Mouse (Mus musculus) liver, embryonic 14.5 days (tissue): ENCODE results near the gene Zfp142. TPM values are rescaled to one million over a fixed set of nuclear protein-coding genes. Genes with fewer than 3 reads are reported as not detected.

Experiments used
- ATAC-seq: fragments of 200-750 bp; cut with Nextera tagmentation; 2 replicates; pipeline ENCODE4 v1.8.0; 2017; ENCODE audit warnings: moderate number of reproducible peaks, mild to moderate bottlenecking, moderate library complexity; ENCODE audit not compliant: insufficient read depth
- DNase-seq, 3 experiments: peaks; one replicate each; pipeline ENCODE4 v3.0.0-alpha.2; 2012 to 2013; ENCODE audit warnings: low read depth in 3 of 3, low spot score in 3 of 3
- H3K27ac ChIP-seq: fragments of 300-500 bp; sonication (generic); 2 replicates; pipeline ENCODE4 v1.5.1; 2014; ENCODE audit warnings: moderate library complexity, mild to moderate bottlenecking, control low read depth, inconsistent platforms
- H3K27me3 ChIP-seq: fragments of 300-500 bp; sonication (generic); 2 replicates; pipeline ENCODE4 v1.6.1; 2014; ENCODE audit warnings: mild to moderate bottlenecking, low read length, moderate library complexity; ENCODE audit not compliant: control insufficient read depth, insufficient read depth
- H3K36me3 ChIP-seq: fragments of 300-500 bp; sonication (generic); replicated peaks from 2 replicates; pipeline ENCODE4 v1.6.1; 2014; ENCODE audit warnings: low read depth; ENCODE audit not compliant: control insufficient read depth, insufficient read depth
- H3K4me1 ChIP-seq, 2 experiments: fragments of 200-500 bp in 1 of 2; fragments of 300-500 bp in 1 of 2; sonication (generic) in 1 of 2; replicated peaks; 2 replicates each; pipeline ENCODE4 v1.6.1; 2012 to 2014; ENCODE audit warnings: antibody characterized with exemption in 1 of 2, inconsistent platforms in 1 of 2, low read length in 1 of 2; ENCODE audit not compliant: control insufficient read depth in 2 of 2, insufficient read depth in 2 of 2
- H3K4me2 ChIP-seq: fragments of 300-500 bp; sonication (generic); 2 replicates; pipeline ENCODE4 v1.6.1; 2014; ENCODE audit warnings: low read depth, mild to moderate bottlenecking, control low read depth, moderate library complexity
- H3K4me3 ChIP-seq, 2 experiments: fragments of 200-500 bp in 1 of 2; fragments of 300-500 bp in 1 of 2; sonication (generic) in 1 of 2; 2 replicates each; pipeline ENCODE4 v1.5.1; 2012 to 2014; ENCODE audit warnings: low read depth in 2 of 2, low read length in 2 of 2, mild to moderate bottlenecking in 2 of 2, control low read depth in 1 of 2, inconsistent platforms in 1 of 2, moderate library complexity in 1 of 2; ENCODE audit not compliant: insufficient read depth in 1 of 2
- H3K9ac ChIP-seq: fragments of 300-500 bp; sonication (generic); replicated peaks from 2 replicates; pipeline ENCODE4 v1.6.1; 2014; ENCODE audit warnings: mild to moderate bottlenecking, control low read depth, moderate library complexity
- H3K9me3 ChIP-seq: fragments of 300-500 bp; sonication (generic); 2 replicates; pipeline ENCODE4 v1.6.1; 2016; ENCODE audit warnings: low read length, mixed read lengths; ENCODE audit not compliant: control insufficient read depth
- CTCF ChIP-seq: IDR thresholded peaks from 2 replicates; pipeline ENCODE4 v1.5.1; 2016; ENCODE audit warnings: antibody characterized with exemption, low read depth, control low read depth
- EP300 ChIP-seq: IDR thresholded peaks from 2 replicates; pipeline ENCODE4 v1.6.1; 2016; ENCODE audit warnings: antibody characterized with exemption, low read depth
- whole genome bisulfite sequencing: fragments of 180-500 bp; shearing (Covaris S2); extraction: QIAGEN DNeasy Blood & Tissue Kit; methylation state at CpG from one replicate; pipeline ENCODE4 v1.1.7; 2014; ENCODE audit not compliant: insufficient replicate concordance; 5-methylcytosine and 5-hydroxymethylcytosine counted together
- polyA plus RNA-seq, 2 experiments: library from polyadenylated mRNA; depleted of rRNA in 1 of 2; stranded (reverse) in 1 of 2; unstranded in 1 of 2; fragments of >200 nt; fragmentation: Nextera tagmentation in 1 of 2; extraction: Ambion mirVana in 1 of 2; gene quantifications; 2 replicates each; pipeline versions ENCODE4 v1.2.1 to v1.2.3; 2012 to 2014

Gene Zfp142
- polyA plus RNA-seq, 2 experiments: 0.94 to 3.0 TPM

GRCm38 (mm10) chr1:74544184-74544583, 43.9 kb downstream of the Zfp142 start, which contains the start of gene Usp37:
Gene Usp37, minus strand, starts transcription at chr1:74544284.
- no peaks in the 10 kb centered on the region for H3K27me3 ChIP-seq
- no peak within 1 kb of the TSS for H3K27ac ChIP-seq
- no peaks in the 10 kb centered on the region for H3K36me3 ChIP-seq
- H3K4me2 ChIP-seq: no peak within 1 kb of the TSS
- H3K9ac ChIP-seq: no peak within 1 kb of the TSS
- no peaks in the 10 kb centered on the region for H3K4me1 ChIP-seq
- DNase-seq (no peak), ATAC-seq (no peak)
- no peaks in the 10 kb centered on the region for H3K9me3 ChIP-seq
- TF ChIP-seq EP300 (no peak), CTCF (no peak)
- 57% methylated on average over 4 of the region's 4 CpGs for WGBS
- no peak within 1 kb of the TSS for H3K4me3 ChIP-seq

DNA sequence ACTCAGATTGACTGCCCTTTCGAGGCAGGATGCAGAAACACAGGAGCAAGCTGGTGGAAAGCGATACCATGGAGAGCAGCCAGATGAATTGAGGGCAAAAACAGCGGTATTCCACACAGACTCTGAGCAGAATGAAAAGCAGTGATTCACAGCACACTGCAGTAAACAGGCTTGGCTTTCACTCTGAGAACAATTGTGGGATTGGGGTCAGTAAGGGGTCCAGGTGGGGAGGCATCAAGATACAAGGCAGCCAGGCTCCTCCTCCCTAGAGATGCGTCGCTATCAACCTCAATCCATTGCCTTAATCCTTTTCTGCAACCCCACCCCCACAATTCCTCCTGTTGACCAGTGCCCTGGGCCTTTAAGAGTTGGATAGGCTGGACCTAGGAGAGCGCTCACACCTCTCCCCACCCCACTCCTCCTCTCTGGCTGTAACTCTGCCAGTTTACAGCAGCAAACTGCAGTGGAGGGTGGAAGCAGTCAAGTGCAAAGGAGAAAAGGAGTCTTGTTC, 45.5 kb downstream of the Zfp142 start, which contains the start of gene Plcd4:
Plcd4 (plus strand) TSS at position 438 of the 511 bp plus-strand sequence.
- no peak for DNase-seq
- 10% methylated on average over 6 of the region's 6 CpGs for WGBS
- TF ChIP-seq EP300 (no peak), CTCF (no peak)

GRCm38 (mm10) chr1:74538650-74539049, 49.4 kb downstream of the Zfp142 start:
- H3K36me3 ChIP-seq: no peaks in the 10 kb centered on the region
- no peak for ATAC-seq
- DNase-seq: no peak
- H3K27ac ChIP-seq: no peak overlapping the region
- H3K4me1 ChIP-seq: no peaks in the 10 kb centered on the region
- no peaks in the 10 kb centered on the region for H3K9me3 ChIP-seq
- H3K4me3 ChIP-seq: no peak overlapping the region
- no peak for TF ChIP-seq EP300
- no peak for TF ChIP-seq CTCF
- H3K27me3 ChIP-seq: no peaks in the 10 kb centered on the region
- H3K4me2 ChIP-seq: no peak overlapping the region
- H3K9ac ChIP-seq: no peak overlapping the region

More for the DNA sequence above, 45.5 kb downstream of the Zfp142 start, which contains the start of gene Plcd4:
- no peaks in the 10 kb centered on the region for H3K36me3 ChIP-seq
- H3K9me3 ChIP-seq: no peaks in the 10 kb centered on the region
- no peak within 1 kb of the TSS for H3K9ac ChIP-seq
- no peak within 1 kb of the TSS for H3K27ac ChIP-seq
- H3K4me2 ChIP-seq: no peak within 1 kb of the TSS
- H3K4me1 ChIP-seq: no peaks in the 10 kb centered on the region
- H3K27me3 ChIP-seq: no peaks in the 10 kb centered on the region
- ATAC-seq: no peak
- no peak within 1 kb of the TSS for H3K4me3 ChIP-seq

DNA sequence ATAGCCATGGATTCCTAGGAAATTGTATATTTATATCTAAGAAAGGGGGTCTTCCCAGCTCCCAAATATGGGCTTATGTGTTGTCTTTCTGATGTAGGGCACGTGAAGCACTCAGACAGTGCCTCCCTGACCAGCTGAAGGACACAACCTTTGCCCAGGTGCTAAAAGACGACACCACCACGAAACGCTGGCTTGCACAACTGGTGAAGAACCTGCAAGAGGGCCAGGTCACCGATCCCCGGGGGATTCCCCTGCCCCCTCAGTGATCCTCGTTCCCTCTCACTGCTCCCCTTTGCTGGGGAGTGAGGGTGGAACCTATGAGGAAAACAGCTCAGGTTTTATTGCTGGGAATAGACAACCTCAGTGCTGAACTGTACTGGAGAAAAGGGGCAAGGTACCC, 59.5 kb downstream of the Zfp142 start:
- peaks cover 61% of the 10 kb centered on the region for H3K36me3 ChIP-seq
- H3K4me2 ChIP-seq: no peak overlapping the region
- no peaks in the 10 kb centered on the region for H3K4me1 ChIP-seq
- no peak for DNase-seq
- no peaks in the 10 kb centered on the region for H3K27me3 ChIP-seq
- ATAC-seq: no peak
- WGBS: 79% methylated on average over 7 of the region's 7 CpGs
- no peak overlapping the region for H3K4me3 ChIP-seq
- TF ChIP-seq CTCF (no peak), EP300 (no peak)
- no peaks in the 10 kb centered on the region for H3K9me3 ChIP-seq
- H3K27ac ChIP-seq: no peak overlapping the region
- H3K9ac ChIP-seq: no peak overlapping the region

GRCm38 (mm10) chr1:74524746-74525145, 63.3 kb downstream of the Zfp142 start:
- H3K4me3 ChIP-seq: no peak overlapping the region
- ATAC-seq: no peak
- H3K9me3 ChIP-seq: no peaks in the 10 kb centered on the region
- H3K36me3 ChIP-seq: peaks cover 65% of the 10 kb centered on the region
- no peak overlapping the region for H3K9ac ChIP-seq
- DNase-seq: no peak
- no peak for TF ChIP-seq EP300
- TF ChIP-seq CTCF: no peak
- no peaks in the 10 kb centered on the region for H3K4me1 ChIP-seq
- H3K27ac ChIP-seq: no peak overlapping the region
- WGBS: 76% methylated on average over 4 of the region's 4 CpGs
- no peak overlapping the region for H3K4me2 ChIP-seq
- no peaks in the 10 kb centered on the region for H3K27me3 ChIP-seq
